Mouse (Mus musculus) left cerebral cortex, adult 8-10 months (tissue): ENCODE results near the gene G0s2. TPM values are rescaled to one million over a fixed set of nuclear protein-coding genes. Genes with fewer than 3 reads are reported as not detected.
"Not testable (repeated sequence)": the region's sequence is repeated elsewhere in the genome, so short reads cannot be mapped to it uniquely, and the experiment has no call there.

Source experiments
- DNase-seq, 2 experiments: peaks; one replicate each; pipeline ENCODE4 v3.0.0; 2022; ENCODE audit warnings: low spot score in 2 of 2
- total RNA-seq, 4 experiments: library from RNA; stranded (reverse); gene quantifications; 2 replicates each; pipeline ENCODE4 v1.2.4; 2022

The G0s2 gene
- total RNA-seq, 4 experiments from 2014 or later: 4.9 to 9.1 (median 6.8) TPM

DNA sequence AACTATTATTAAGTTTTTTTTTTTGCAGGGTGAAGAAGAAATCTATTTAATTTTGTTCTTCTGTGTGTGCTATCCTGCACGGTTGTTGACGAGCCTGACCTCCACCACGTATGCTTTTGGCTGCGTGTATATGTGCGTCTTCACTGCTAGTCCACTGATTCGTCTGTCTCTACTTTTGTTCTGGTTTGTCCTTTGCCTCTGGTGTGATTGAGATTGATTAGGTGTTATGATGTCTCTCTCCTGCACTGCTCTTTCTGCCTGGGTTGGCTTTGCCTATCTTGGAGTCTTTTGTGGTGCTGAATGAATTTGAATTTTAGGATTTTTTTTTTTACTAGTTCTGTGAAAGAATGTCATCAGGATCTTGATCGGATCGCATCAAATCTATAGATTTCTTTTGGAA lies 18.0 kb downstream of the G0s2 start:
- DNase-seq: no peak

DNA sequence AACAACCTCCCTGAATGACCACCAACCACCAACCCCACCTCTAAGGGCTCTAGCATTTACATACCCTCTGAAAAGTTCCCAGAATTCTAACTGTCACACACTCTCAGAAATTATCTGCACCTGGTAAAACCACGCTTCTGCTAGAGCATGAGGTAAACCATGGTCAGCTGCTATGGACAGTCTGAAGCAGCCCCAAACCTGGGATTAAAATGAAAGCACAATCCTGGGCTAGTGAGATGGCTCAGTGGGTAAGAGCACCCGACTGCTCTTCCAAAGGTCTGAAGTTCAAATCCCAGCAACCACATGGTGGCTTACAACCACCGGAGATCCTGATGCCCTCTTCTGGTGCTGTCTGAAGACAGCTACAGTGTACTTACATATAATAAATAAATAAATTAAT lies 19.1 kb downstream of the G0s2 start:
- DNase-seq: not testable (repeated sequence)

DNA sequence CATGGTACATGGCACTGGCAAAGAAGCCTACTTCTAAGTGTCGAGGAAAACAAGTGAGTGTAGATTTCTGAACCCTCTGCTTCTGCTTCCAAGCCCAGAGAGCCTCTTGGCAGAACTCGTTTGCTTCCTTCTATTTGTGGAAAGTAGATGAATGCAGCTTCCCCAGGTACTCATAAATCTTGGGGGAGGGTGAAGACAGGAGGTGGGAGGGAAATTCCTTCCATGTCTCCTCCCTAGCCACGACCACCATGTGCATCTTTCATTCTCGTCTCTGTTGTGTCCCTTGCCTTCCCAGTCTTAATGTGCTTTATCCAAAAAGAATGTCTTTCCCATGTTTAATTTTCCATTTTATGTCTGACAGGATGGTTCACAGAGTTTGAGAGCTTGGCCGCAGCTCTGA lies 20.4 kb downstream of the G0s2 start:
- DNase-seq: no peak

DNA sequence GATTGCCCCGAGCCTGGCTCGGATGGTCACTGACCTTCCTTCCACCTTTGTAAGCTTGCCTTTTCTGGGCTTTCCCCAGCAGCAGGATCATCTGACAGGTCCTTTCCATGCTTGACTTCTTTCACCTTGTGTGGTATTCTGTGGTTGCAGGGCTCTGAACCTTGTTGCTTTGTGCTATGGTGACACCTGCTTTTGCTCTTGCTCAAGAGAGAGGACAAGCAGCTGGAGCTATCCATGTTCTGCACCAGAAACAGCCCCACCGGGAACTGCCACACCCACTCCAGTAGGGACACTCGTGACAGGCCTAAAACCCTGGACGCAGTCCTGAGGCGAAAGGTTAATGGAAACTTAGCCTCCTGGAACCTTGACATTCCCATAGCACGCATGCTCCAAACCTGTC lies 21.6 kb downstream of the G0s2 start:
- no peak for DNase-seq

DNA sequence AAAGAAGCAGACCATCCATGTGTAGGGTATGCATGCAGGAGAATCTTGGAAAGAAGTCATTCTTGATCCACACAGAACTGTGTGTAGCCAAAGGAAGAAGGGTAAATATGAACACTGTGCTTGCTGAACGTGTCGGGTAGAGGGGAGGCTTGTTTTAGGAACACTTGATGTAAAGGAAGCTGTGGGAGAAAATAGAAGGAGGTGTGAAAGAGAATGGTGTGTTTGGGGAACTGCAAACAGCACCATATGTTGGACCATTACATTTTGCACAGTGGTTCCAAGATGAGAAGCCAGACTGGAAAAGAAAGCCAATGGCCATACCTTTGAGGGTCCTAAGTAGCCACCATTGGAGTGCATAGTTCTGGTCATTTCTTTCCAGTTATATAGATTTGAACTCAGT lies 23.0 kb downstream of the G0s2 start:
- peak in 1 of 2 experiments; percentile 34 for DNase-seq

DNA sequence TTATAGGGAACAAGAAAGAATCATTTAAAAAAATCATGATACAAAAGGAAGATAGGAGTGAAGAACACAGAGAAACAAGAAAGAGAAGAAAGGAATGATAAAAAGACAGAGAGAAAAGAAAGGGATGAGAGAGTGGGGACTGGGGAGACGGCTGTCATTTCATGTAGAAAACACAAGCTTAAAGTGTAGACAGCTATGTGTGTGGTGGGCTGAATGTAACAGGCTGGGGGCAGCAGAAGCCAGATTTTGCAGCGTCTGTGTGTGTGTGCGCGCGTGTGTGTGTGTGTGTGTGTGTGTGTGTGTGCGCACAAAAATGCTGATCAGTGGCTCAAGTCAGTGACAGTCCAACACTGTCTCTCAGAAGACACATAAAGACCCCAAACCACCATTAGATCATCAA lies 28.8 kb downstream of the G0s2 start:
- DNase-seq: no peak

DNA sequence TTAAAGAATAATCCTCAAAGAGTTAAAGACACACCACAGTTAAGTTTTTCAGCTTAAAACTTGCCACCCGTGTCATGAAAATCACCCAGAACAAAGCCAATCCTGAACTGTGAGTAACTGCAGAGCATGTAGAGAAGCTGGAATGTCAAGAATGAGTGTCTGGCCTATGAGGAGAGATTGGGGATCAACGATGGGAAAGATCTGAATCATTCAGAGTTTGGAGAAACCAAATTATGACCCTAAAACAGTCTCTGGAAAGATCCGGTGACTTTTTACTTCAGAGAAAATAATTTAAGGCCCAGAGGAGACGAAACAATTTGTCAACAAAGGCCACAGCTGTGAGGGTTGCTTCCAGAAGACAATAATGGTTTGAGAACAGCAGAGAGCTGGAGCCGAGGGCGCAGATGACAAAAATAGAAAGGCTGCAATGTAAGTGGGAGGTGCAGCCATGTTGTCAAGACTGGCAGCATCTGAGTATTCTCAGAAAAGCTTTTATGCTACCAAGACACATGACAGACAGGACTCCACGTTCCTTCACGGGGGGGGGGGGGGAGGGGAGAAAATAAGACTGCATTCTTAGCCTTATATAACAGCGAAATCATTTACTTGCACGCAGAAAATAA lies 29.3 kb downstream of the G0s2 start:
- DNase-seq: no peak

DNA sequence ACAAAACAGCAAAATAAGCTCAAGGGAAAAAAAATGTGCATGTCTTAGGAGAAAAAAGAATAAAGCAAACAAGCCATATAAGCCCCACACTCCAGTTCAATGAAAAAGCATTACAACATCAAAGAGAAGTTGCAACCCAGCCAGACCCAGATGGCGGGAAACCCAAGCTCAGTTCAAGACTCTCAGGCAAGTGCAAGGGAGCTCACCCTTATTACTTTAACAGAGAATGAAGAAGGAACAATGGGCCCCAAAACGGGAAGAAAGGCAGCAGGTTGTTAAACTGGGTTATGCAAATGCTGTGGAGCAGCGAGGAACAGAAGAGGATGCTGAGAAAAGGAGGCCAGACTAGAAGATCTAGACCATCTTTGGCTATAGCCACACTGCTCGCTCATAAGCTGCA lies 30.2 kb downstream of the G0s2 start:
- no peak for DNase-seq

DNA sequence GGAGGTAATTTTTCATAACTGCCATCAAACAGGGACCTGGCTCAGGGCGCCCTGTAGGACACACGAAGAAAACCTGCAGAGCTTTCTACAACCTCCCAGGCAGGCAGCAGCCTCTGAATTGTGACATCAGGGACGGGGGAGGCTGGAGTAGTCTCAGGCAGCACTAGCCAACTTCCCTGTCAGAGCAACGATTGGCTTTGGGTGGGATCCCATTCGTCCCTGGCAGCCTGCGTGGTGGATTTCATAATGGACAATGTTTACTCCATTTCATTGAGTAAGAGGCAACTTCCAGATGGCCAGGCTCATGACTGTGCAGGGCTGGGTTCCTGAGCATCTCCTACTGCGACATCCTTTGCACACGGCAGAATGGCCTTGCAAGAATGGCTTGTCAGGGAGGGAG lies 30.8 kb downstream of the G0s2 start:
- DNase-seq: peak; percentile 56 to 92

DNA sequence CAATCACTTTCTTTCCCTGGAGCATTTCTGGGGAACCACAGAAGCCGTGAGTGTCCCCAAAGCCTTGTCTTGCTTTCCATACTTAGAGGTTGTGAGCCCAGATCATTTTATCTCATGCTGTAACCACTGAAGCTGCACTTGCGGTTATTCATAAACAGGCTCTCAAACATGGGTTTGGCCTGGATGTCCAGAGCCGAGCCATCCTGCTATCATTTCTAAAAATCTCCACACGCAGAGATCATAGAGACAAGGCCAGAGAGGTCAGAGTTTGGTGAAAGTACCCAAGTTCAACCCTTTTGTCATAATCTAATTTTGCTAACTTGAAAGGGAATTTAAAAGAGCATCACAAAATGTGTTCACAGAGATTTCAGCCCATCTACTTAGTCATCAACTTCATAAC lies 31.6 kb downstream of the G0s2 start:
- no peak for DNase-seq

DNA sequence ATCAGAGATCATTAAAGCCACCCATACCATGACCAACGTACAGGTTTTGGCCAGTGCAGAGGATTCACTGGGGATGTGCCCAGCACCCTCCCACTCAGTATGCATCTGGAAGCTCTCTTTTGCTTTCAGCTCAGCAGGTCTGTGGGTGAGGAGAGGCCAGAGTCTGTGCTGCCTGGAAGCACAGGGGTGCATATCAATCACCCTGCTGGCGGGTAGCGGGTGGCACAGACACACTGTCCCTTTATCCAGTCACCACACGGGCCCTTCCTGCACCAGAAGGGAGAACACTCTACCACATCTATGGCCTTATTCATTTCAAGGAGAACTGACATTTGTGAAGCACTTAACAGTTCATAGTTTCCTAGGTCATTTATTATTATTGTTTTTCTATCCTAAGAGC lies 34.6 kb downstream of the G0s2 start:
- peak in 1 of 2 experiments; percentile 45 for DNase-seq

DNA sequence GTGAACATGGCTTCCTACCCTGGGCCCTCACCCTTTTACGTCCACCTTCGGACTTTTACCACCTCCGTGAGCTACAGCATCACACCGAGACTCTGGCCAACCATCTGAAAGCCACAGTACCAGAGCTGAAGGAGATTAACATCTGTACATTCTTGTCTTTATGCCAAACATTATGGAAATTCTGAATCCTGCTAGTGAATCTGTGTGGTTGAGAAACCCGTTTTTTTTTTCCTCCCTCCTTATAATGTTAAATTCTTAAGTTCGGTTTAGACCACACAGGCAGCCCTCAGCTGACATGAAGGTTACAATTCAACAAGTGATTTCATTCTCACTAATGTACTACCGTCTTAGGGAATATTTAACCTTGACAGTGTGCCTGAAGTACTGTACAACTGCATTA lies 38.1 kb downstream of the G0s2 start:
- DNase-seq: no peak

DNA sequence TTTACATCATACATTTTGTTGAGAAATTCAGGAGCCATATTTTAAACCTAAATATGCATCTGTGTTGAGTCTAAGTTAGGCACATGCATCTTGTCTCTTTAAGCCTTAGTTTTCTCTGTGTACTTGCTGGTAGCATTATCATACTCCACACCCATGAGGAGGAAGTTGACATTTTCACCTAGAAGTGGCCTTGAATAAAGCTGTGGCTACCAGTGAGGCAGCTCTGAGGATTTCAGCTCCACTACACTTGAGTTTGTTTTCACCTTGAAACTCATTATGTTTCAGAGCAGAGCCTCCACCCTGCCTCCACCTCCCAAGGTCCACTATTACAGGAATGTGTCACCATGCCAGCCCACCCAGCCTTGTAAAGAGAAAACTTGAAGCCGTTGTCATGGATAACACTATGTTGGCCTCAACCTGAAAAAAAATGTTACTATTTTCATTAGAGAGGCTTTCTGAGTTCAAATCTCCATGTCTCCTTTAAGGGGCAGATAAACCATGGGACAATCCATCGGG lies 38.8 kb downstream of the G0s2 start:
- DNase-seq: no peak

DNA sequence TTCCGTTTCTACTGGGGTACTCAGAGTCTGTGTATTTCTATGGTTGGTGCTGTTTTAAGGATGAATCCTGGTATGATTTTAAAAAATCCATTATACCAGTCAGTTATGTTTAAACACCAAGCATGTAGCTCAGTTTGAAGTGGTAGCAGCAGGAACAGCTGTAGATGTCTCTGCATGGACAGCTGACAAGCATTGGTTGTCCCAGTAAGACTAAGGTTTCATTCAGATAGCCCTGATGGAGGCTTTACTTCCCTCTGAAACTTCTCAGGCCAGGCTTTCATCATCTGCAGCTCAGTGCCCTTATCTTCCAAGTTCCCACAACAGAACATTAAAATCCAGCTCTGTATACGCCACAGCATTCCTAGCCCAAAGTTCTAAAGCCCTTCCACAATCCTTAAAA lies 40.3 kb downstream of the G0s2 start:
- no peak for DNase-seq

DNA sequence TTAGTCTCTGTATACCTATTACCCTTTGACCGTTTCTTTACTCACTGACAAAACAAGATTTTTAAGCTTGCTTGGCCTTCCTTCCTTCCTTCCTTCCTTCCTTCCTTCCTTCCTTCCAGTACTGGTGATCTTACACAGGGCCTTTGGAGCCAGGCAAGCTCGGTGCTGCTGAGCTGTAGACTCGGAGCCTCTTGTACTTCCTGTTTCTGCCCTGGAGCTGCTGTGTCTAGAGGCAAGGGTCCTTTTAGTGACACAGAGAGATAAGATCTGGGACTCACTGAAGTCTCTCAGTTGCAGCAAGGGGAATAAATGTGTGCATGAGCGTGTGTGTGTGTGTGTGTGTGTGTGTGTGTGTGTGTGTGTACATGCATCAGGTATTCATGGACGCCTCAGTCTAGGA lies 42.1 kb downstream of the G0s2 start:
- no peak for DNase-seq

DNA sequence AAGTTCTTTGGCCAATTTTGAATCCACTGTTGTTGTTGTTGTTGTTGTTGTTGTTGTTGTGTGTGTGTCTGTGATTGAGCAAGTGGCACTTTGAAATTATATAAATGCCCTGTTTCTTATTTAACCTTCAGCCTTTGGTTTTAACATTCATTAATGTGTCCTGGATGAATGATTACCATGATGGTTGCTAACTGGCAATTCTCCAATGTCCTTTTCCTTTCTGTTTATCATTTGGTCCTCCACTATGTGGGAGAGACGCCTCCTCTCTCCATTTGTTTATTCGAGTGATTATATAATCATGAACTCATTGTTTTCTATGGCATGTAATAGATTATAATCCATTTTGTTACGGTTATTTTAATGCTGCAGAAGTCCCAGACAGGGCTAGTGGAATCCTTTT lies 42.5 kb downstream of the G0s2 start:
- no peak for DNase-seq

DNA sequence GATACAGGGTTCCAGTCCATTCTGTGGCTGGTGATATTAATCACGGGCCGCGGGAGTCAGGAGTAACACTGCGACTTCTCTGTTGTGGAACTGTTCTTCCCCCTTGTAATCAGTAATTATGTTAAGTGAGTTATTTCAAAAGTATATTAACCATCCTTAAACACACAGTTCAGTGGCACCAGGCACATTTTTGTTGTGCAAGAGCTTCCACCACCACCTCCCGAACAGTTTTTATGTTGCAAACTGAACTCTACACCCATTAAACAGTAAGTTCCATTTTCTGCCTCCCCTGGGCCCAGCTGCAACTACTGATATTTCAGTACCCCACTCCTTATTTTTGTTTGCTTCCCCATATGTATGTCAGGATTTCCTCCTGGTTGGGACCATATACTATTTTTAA lies 43.4 kb downstream of the G0s2 start:
- no peak for DNase-seq

DNA sequence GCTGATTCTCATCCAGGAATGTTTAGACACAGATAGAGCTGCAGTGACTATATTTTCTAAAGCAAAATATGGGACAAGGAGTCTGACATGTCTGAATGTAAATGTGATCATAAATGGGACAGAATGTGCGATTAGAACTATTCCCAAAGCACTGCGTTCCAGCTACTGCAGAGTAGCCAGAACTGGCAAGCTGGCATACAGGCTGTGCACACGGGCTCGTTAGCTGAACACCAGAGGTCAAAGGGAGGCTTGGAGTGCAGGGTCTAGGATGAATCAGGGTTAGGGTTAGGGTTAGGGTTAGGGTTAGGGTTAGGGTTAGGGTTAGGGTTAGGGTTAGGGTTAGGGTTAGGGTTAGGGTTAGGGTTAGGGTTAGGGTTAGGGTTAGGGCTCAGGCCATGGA lies 45.5 kb downstream of the G0s2 start:
- DNase-seq: no peak

DNA sequence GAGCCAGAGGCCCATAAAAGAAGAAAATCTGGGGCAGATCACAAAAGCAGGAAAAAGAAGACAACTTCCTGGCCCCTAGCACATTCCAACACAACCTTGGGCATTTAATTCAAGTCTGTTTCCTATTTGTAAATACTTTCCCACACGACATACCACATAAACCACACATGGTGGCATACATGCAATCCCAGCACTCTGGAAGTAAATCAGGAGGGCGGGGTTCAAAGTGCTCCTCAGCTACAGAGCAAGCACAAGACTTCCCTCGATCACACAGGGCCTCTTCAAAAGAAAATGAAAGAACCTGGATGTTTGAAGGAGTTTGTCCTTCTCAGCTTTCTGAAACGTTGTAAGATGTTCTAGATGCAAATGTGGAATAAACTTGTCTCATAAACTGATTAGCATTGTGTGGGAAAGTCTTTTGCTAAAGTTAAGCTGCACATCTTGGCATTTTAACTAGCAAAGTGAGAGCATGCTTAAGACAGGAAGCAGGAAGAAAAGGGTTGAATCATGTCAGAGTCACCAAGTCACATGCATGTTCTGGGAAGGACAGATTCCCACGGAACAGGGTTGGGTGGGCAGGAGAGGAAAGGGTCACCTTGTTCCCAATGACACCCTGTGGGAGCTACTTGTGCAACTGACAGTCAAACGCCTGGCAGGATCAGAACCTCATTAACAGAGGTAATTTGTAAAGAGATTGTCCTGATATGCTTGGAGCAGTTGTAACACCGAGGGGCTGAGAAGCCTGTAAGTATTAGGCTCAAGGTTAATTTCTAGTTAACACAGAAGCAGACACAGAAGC lies 46.1 kb downstream of the G0s2 start:
- DNase-seq: no peak

DNA sequence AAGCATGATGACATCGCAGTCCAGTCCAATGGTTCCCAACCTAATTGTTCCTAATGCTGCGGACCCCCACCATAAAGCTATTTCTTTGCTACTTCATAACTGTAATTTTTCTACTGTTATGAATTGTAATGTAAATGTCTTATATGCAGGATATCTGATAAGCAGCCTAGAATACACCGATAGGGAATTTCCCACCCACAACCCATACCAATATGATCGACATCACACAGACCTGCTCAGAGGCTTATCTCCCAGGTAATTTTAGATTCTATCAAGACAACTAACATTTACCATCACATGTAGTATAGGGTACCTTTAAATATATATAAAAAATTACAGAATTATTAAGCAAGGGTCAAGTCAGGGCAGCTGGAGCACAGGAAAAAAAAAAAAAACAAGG lies 46.9 kb downstream of the G0s2 start:
- DNase-seq: no peak

DNA sequence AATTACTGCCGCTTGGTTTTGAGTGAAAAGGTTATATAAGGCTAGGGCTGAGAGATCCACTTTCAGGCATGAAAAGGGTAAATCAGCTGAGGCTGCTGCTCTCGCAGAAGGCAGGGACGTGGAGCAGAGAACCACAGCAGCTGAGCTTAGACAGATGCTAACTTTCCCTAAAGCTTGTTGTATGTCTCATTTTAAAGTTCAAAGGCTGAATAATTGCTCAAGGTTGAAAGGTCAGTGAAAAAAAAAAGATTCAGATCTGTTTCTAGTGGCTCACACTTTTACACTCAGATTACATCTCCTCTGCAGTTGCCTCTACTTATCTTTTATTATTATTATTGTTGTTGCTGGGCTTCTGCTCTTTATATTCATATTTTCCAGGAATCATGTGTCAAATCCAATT lies 47.5 kb downstream of the G0s2 start:
- no peak for DNase-seq
